Mouse (Mus musculus): ENCODE data around the gene Kyat1.
"Not testable (repeated sequence)": the region's sequence is repeated elsewhere in the genome, so short reads cannot be mapped to it uniquely, and the experiment has no call there.

Kyat1 gene

DNA sequence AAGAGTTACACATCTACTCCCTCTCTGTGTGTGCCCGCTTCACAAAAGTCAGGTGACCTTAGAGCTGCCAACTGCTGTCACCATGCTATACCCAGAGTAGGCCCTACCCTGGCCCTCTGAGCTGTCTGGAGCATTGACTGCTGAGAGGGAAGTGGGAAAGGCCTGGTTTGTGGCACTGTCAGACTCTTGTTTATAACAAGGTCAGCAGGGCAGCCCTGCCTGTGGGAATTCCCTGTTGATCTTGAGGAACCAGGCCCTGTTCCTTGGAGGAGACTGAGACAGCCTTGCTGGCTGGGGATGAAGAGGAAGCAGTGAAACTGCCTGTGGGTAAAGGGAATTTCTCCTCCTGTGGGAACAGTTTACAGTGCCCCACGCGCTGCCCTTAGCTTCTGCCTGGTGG is 9.1 kb upstream of the Kyat1 start:
- DNase-seq (ENCODE audit: low spot score): no peak

DNA sequence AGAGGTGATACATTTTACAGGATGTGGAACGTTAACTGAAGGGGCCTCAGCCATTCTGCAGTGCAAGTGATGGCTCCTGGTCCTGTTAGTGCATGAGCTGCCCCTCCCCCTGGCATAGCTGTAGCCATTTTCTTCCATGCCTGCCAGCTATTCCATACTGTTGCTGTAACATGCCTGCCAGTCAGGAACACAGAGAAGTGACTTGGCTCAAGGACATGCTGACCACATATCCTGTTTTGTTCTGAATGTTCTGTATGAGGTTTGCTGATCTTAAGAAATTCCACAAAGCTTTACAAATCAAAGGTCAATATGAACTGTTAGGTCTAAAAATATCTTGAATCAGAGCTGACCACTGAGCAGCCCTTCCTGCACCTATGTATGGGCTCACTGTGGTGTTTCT is 7.3 kb upstream of the Kyat1 start:
- no peak for DNase-seq (ENCODE audit: low spot score)

DNA sequence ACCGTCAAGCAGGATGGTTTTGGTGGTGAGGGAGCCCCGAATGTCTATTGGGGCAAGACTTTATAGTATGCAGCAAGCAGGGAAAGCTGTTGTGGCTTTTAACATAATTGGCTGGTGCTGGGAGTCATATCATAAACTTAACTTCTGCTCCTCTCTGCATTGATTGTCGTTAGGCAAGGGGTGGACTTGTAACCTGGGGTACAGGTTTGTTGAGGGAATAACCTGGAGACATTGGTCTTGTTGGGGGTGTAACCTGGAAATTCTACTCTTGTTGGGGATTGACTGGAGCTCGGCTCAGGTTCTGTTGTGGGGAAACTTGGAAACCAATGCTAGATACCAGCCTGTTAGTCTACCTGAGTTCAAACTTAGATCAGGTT is 6.5 kb upstream of the Kyat1 start:
- DNase-seq (ENCODE audit: low spot score): no peak

DNA sequence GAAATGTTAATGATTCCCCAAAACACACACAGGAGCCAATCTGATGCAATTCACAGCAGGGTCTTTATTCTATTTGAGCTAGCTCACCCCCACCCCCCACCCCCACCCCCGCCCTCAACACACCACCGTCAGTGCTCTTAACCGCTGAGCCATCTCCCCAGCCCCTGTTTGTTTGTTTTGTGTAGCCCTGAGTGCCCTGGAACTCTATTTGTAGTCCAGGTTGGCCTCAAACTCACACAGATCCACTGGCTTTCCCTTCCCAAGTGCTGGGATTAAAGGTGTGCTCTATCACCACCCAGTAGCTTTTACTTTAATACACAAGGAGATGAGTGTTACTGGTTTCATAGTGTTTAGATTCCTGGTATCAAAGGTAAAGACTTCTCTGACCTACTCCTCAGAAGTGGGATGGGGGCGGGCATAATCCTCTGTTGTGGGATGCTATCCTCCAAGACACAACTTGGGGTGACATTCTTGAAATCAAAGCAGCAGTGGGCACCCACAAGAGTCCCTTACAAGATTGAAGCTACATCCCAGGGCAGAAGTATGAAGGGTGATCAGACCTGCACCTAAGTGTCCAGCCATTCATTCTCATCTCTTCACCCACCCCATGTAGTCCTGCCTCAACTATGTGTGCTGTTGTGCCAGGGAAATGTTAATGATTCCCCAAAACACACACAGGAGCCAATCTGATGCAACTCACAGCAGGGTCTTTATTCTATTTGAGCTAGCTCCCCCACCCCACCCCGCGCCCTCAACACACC is 5.9 kb upstream of the Kyat1 start:
- no peak for DNase-seq (ENCODE audit: low spot score)

DNA sequence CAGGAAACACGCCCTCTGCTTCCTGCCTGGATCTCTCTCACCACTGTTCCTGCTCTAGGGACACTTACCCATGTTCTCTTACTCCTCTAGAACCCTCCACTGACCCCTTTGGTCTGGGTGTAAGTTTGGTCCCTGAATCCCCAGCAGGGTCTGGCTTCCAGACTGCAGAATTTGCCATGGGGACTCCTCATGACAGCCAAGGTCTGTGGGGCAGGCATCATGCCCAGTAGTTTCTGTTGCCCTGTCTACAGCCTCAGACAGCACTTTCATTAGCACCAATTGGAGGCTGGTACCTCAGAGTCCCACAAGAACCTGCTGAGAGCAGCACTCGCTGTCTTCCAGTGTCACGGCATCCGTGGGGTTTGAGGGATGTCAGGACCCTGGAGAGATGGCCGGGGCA is 2.2 kb upstream of the Kyat1 start:
- no peak for DNase-seq (ENCODE audit: low spot score)

DNA sequence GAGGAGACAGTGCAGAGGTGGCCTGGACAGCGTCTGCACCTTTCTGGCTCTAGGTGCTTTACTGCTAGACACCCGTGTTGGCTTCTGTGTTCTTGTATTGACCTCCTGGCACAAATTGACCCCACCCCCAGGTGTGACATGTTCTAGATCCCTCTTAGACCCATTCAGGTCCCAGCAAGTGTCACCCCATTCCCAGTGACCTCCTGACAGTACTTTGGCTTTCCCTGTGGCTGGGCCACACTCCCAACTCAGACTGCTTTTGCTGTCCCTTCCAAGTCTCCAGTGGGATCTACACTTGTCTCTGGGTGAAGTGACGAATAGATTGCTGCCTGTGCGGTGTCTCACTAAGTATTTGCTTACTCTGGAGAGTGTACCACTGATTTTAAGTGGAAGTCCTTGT is 1.8 kb upstream of the Kyat1 start:
- DNase-seq (ENCODE audit: low spot score): no peak

DNA sequence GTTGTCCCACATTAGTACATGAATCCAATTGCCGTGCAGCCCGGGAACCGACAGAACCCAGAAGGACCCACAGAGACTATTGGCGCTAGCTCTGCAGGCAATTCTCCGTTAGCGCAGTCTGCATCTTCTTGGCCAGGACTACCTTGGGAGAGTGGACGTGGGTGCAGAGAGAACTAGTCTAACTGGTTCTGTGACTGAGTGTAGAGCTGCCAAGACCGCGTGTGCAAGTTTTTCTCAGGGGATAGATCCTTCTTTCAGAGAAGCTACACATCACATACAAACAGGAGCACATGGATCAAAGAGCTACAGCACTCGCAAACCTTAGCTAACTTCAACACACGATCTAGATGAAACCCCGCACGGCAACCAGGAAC is 405 bp downstream of the Kyat1 start:
- no peak for DNase-seq (ENCODE audit: low spot score)

DNA sequence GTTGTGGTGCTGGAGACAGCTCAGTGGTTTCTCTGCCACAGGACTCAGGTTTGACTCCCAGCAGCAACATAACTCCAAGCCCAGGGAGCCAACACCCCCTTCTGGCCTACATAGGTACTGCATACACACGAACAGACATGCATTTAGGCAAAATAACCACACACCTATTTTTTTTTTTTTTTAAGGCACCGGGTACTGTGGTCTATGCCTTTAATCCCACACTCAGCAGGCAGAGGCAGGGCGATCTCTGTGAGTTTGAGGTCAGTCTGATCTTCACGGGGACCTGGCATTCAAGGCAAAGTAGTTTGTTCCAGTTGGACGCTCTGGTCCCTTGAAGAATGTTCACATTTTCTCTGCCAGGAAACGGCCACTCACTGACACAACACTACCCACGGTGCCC is 2.2 kb downstream of the Kyat1 start:
- DNase-seq (ENCODE audit: low spot score): no peak

DNA sequence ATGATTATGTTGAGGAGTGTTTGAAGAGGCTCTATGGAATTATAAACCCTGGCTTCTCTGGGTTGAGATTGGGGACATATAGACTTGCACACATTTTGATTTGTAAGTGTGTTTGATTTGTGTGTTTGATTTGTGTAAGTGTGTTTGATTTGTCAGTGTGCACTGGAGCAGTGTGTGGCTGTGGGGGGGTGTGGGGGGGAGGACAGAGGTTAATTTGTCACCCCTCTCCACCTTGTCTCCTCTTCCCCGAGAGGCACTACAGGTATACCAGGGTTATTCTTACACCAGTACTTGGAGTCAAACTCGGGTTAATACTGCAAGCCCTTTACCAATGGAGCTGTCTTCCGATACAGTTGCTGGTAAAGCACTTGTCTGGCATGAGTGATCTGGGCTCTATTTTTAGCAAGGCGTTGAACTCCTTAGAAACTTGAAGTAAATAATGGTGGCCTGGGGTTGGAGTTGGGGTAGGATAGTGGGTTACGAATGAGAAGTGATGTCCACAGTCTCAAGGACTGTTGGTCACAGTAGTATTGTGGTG is 5.2 kb downstream of the Kyat1 start:
- no peak for DNase-seq (ENCODE audit: low spot score)

DNA sequence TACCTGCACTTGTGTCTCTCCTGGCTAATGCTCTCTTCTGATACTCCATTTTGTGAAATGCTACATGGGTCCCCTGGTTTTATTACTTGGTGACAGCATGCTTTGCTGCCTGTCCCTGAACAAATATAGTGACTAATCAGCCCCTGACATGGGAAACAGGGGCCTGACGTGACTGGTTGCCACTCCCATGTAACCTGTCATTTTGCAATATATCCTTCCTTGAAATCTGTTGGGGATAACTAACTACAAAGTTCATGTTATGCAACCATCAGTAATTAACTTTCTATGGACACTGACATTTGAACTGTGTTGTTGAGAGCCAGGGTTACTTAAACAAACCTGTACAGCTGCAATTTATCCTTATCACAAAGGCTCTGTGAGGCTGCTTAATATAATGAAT is 5.7 kb downstream of the Kyat1 start:
- DNase-seq (ENCODE audit: low spot score): no peak

DNA sequence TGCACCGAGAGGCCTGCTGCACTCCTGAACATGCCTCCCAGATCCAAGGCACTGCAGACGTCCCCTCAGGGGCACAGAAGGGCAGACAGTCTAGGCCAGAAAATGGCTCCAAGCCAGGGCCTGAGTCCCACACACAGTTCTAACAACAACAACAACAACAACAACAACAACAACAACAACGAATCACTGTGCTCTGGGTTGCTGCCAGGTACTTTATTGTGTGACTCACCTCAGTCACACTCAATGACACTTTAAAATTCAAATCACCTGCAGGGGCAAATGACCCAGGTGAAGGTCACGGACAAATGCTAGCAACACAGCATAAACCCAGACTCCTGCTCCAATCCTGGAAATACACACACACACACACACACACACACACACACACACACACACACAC is 7.6 kb downstream of the Kyat1 start:
- no peak for DNase-seq (ENCODE audit: low spot score)

DNA sequence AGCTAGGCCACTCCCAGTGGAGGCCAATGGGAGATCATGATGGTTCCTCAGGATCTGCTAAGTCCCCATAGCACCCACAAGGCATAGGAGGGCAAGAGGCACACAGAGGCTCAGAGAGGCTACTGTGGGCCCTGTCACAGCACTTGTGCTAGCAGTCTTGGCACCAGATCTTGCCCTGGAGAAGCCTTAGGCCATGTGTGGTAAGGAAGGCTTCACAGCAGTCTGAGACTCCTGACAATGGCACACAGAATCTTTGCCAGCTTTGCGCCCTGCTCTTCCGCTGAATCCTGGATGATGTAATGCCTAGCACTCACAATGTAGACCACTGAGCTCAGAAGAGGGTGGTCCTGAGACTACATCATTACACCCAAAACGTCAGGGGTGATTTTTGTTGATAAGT is 11.0 kb downstream of the Kyat1 start:
- DNase-seq (ENCODE audit: low spot score): no peak

DNA sequence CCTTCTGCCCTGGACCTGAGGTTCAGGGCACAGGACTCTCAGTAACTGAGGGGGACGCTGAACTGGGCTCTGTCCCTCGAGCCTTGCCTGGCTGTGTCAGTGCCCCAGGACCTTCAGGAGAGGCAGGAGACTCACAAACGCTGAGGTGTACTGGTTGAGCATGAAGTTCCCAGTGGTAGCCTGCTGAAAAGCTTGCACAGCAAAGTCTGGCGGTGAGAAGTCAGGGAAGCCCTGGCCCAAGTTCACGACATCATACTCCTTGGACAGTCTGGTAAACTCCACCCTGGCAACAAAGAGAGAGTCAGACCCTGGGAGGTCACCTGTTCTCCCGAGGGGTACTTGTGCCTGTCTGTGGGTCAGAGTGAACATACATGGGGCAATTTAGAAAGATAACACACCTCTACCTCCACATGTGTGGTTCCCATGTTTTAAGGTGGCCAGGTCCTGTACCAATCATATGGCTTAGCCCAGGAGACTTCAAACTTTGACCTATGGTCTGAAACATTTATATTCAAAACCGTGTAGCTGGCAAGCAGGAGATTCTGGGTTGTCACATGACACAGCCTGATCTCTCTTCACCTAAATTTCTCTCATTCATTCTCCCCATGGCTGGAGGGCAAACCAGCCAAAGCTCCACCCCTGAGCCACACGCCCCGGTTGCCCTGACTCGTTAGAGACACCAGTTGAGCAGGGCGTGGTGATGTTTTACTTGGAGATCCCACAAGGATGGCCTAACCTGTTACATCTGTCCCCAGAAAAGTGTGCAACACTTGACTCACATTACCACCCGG is 13.7 kb downstream of the Kyat1 start:
- DNase-seq (ENCODE audit: low spot score): no peak

DNA sequence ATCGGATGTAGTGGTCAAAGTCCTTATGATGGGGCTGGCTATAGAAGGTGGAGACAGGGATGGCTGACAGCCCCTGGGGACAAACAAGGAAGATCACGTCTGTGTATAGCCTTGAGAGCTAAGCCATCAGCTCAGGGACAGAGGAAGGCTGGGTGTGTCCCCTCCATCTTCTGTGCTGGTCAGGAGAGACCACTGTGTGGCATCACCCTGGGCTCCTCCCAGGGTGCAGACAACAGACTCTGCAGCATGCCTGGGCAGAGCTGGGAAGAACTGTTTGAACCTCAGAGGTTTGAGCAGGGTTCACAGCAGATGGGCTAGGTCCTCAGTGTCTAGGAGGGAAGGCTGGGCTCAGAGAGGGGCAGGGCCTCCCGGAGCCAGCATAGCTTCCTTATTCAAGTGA is 20.0 kb downstream of the Kyat1 start:
- DNase-seq (ENCODE audit: low spot score): no peak

DNA sequence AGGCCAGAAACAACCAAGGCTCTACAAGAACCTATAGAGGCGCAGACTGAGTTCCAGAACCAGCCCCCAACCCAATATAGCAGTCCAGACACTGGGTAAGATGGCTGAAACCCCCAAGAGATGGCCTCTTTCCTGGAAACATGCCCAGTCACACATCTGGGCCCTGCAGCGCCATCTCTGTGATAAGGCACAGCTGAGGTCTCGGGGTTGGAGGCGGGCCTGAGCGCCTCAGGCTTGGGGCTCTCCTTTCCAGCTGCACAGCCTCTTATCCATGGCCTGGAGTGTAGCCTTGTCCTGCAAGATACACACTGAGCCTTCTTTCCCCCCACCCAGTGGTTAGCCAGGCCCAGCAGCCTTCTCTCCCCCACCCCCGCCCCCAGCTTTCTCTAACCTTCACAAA is 20.4 kb downstream of the Kyat1 start:
- DNase-seq (ENCODE audit: low spot score): no peak

DNA sequence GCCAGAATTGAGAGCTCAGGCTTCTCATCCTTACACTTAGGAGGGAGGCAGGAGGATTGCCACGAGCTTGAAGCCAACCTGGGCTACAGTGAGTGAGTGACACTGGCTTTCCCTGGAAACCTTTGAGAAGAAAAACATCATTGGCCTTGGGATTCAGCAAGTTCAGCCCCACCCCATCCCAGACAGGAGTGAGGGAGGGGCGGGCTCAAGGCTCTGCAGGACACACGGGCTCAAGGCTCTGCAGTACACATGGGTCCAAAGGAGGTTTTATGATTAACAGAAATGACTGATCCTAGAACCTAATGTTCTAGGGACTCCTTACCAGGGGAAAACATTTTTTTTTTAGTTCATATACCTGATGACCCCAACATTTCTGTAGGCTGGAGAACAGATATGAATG is 21.9 kb downstream of the Kyat1 start:
- DNase-seq (ENCODE audit: low spot score): no peak

DNA sequence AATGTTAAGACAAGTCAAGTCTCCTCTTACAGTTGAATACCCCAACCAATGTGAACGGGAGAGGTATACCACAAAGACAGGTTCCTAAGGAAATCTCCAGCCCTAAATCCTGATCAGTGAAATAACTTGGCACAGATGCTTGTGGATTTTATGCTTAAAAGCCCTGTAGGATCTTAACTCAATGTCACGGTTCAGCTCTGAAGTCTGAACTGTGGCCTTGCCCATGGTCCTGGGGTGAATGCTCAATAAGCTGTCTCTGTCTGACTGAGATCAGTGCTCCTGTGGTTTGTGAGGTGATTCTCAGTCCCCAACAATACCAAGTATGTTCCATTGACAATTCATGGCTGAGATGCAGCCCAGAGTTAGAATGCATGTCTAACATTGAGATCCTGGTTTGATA is 23.2 kb downstream of the Kyat1 start:
- no peak for DNase-seq (ENCODE audit: low spot score)

DNA sequence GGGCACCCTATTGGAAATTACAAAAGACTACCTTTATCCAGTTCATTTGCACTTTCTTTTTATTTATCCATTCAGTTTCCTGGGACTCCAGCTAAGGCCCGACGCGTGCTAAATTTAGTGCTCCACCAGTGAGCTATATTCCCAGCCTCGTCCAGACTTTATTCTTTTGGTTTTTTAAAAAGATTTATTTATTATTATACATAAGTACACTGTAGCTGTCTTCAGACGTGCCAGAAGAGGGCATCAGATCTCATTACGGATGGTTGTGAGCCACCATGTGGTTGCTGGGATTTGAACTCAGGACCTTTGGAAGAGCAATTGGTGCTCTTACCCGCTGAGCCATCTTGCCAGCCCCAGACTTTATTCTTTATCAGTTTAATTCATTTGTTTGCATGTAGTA is 26.9 kb downstream of the Kyat1 start:
- not testable (repeated sequence) for DNase-seq (ENCODE audit: low spot score)

DNA sequence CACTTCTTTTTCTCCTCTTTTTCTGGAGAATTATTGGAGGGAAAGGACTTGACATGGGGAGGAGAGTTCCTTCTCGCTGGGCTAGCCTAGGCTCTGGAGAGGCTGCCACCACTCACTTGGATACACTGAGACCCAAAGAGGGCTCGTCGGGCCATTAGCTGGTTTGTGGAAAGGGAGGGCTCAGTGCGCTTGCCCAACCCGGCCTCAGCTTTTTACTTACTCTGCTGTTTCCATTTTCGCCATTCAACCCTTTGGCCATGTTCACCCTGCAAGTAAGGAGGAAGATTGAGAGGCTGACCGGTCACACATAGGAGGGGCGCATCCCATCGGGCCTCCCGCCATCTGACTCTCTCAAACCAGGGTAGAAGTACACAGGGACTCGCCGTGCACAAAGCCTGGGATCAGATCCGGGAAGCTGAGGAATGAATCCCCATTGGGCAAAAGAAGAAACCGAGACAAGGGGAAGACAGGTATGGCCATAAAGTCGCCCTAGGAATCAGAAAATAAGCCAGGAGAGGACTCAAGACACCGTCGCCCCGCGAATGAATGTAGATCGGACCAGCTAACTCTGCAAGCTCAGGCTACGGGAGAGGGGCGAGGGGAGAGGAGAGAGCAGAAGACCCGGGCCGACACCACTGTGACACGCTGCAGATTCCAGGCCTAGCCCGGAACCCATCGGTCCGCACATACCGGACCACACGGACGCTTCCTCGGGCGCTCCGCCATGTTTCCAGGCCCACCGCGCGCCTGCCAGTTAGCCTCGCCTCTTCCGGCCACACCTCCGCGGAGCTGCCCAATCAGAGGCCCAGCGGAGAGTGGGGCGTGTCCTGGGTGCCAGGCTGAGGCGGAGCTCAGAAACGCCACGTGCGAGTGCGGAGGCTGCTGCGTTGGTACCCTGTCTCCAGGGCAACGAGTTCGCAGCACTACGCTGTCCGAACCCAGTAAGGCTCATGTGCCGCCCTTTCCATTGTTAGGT is 27.7 kb downstream of the Kyat1 start, which contains the start of gene Spout1:
TSS of gene Spout1 (minus strand) at position 760 of the 976 bp plus-strand sequence.
- peak; percentile 93 for DNase-seq (ENCODE audit: low spot score)

DNA sequence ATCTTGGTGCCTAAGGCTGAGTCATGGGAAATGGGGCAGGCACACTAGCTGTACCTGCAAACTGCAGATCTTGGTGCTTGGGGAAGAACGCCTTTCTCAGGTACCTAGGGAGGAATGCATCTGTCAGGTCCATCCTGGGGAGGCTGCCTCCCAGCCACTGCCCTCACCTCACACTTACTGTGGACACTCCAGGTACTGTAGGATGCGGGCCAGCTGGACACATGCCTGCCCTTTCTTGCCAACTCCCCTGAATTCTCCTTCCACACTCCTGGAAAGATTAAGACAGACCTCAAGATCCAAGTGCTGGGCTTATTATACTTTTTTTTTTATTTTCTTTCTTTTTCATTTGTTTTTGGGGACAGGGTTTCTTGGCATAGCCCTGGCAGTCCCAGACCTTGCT is 29.1 kb downstream of the Kyat1 start:
- DNase-seq (ENCODE audit: low spot score): no peak

DNA sequence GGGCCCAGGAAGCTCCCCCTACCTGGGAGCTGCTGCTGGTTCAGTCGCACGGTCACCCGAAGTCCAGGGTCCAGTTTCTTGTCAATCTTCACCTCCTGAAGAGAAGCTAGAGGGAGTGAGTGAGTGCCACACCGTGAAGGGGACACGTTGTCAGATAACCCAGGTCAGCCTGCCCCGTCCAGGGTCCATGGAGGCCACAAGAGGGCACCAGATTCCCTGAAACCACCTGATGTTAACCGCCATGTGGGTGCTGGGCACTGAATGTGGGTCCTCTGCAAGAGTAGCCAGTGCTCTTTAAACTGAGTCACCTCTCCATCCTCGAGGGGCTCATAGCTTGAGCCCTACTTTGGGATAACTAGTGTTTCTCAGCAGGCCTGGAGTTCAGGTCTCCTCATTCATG is 29.8 kb downstream of the Kyat1 start:
- DNase-seq (ENCODE audit: low spot score): no peak

DNA sequence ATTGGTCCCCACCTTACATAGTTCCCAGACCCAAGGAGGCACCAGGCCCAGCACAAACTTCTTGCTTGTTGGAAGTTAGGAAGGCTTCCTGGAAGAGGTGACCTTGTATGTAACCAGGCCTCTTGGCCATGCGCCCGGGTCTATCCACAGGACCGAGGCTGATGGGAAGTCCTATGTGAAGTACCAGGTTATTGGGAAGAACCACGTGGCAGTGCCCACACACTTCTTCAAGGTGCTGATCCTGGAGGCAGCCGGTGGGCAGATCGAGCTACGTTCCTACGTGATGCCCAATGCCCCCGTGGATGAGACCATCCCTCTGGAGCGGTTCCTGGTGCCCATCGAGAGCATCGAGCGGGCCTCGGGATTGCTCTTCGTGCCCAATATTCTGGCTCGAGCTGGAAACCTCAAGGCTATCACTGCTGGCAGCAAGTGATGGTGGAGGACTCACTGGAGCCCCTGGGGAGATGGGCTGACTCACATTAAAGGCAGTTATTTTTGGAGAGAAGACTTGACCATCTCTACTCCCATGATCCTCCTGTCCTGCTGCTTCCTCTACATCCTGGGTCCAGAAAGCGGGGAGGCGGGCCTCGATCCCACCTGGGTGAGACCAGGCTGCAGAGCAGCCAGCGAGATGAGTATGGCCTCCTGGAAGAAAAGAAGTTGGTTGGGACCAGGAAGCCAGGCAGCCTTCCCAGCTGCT is 32.0 kb downstream of the Kyat1 start:
- DNase-seq (ENCODE audit: low spot score): no peak

All from ovary, postnatal 14 days (tissue).